Mouse (Mus musculus): ENCODE results near the gene Snap91.

Gene Snap91

DNA sequence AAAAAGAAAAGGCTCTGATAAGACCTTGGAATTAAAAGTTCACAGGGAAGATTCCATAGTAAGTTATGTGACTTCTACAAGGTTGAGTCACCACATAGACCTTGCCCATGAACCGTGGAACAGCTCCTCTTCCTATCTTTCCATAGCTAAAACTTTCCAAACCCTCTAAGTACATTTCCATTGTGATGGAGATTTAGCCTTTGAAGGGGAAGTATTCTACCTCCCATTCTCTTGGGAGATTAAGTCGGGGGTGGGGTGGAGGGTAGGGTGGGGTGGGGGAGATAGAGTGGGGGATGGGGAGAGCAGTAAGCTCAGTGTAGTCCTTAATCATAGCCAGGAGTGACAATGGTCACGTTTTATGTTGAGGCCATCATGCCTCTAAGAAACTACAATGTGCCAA, 140.5 kb downstream of the Snap91 start:
- TF ChIP-seq GATA4 (IDR thresholded peaks at IDR 0.05; ENCODE audit: insufficient replicate concordance, low read length): no peak

DNA sequence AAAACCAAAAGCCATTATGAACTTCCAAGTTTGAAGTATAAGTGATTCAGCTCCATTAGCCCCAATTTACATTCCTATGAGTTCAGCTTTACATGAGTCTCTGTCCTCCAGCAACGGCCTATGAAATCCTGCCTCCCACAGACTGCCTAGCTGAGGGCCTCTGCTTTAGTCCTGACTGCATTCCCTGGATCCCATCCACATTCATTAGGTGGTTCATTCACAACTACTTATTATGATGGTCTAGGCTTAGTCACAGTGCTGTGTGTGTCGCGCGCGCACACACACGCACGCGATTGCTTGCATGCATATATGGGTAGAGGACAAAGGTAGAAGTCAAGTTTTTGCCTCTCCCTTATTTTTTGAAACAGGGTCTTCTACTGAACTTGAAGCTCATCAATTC, 141.7 kb downstream of the Snap91 start:
- TF ChIP-seq GATA4 (IDR thresholded peaks at IDR 0.05; ENCODE audit: insufficient replicate concordance, low read length): no peak

DNA sequence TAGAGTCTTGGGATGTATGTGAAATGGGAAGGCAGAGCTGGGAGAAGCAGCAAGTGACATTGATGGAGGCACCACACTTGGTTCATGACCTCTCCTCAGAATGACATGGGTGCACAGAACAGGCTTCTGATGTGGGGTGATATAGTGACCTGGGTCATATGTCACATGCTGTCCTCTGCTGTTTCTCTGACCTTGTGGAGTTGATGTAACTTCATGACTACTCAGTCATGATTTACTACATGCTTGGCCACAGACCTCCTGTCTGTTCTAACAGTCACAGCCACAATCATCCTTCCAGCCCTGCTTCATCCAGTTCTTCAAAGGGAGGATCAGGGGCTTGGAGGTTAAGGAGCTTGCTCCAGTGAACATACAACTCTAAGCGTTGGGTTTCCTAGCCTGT, 142.4 kb downstream of the Snap91 start:
- TF ChIP-seq GATA4 (IDR thresholded peaks at IDR 0.05; ENCODE audit: insufficient replicate concordance, low read length): no peak

DNA sequence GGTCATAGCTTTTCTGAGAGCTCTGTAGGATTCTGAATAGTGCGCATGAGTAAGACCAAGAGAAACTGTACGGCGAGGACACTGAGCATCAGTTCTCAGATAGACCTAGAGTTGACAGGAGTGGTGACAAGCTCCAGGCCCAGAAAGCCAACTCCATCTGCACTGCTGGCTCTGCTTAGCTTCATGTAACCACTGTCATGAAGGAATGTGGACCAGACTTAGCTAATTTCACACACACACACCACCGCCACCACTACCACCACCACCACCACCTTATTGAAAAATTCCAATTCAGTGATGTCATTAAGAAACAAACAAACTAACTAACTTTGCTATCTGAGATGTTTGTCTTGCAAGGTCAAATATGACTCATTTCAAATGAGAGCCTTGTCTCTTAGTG, 143.5 kb downstream of the Snap91 start:
- TF ChIP-seq GATA4 (IDR thresholded peaks at IDR 0.05; ENCODE audit: insufficient replicate concordance, low read length): no peak

DNA sequence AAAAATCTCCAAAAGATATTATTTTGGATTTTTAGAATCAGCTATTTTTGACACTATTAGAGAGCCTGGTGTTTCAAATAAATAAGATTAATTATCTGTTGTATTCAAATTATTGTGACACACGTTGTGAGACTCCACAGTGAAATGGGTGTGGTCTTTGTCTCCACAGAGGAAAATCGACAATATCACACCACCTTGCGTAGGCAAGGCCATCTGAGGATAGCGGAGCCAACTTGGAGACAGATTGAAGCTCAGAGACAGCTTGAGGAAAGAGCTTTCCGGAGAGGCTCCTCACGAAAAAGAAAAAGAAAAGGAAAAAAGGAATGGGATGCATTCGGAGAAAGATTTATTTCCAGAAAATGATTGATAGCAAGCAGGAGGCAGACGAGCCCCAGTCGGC, 145.7 kb downstream of the Snap91 start:
- no peak for TF ChIP-seq GATA4 (IDR thresholded peaks at IDR 0.05; ENCODE audit: insufficient replicate concordance, low read length)

DNA sequence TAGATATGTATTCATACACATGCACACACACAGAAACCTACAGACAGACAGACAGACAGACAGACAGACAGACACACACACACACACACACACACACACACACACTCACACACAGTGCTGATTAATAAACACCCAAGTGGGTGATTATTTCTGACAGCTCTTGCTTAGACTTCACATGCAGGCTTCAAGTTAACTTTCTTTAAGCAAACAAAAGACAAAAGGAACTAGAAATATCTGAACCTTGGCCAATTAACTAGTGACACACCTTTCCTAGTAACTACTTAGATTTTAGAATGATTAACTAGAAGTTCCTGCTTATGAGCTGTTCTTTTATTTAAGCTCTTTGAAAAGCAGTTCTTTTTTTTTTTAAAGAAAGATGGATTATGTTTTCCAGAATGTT, 146.1 kb downstream of the Snap91 start:
- TF ChIP-seq GATA4 (IDR thresholded peaks at IDR 0.05; ENCODE audit: insufficient replicate concordance, low read length): no peak

DNA sequence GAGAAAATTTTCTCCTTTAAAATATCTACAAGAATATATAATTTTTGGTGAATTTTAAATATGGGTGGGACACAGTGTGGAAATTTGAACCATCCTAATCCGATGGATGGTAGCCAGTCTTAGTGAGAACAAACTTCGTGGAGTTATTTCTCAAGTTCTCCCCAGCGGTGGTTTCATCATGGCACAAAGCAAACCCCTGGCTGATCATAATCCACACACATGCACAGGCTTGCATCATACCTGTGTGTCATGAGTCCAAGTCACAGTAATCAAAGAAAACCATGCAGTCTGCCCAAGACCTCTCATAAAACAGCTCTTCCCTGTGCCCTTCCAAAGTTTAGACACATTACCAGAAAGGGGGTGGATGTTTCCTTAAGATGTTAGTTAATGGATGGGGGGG, 150.6 kb downstream of the Snap91 start:
- no peak for TF ChIP-seq GATA4 (IDR thresholded peaks at IDR 0.05; ENCODE audit: insufficient replicate concordance, low read length)

DNA sequence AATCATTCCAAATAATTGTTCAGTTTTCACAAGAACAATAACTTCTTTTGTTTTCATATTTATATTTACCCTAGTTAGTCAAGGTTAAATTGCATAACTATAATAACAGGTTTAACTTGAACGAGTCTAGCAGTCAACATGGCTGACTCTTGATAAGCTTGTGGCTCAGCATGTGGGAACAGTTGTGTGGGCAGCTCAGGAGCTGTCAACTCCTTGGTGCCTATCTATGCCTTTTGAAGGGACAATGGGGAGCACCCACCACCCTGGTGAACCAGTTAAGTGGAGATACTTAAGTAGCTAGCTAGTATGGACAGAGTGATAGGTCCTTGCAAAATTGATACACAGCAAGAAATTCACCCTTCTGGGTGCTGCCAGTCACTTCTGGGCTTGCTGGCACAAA, 151.4 kb downstream of the Snap91 start:
- TF ChIP-seq GATA4 (IDR thresholded peaks at IDR 0.05; ENCODE audit: insufficient replicate concordance, low read length): no peak

DNA sequence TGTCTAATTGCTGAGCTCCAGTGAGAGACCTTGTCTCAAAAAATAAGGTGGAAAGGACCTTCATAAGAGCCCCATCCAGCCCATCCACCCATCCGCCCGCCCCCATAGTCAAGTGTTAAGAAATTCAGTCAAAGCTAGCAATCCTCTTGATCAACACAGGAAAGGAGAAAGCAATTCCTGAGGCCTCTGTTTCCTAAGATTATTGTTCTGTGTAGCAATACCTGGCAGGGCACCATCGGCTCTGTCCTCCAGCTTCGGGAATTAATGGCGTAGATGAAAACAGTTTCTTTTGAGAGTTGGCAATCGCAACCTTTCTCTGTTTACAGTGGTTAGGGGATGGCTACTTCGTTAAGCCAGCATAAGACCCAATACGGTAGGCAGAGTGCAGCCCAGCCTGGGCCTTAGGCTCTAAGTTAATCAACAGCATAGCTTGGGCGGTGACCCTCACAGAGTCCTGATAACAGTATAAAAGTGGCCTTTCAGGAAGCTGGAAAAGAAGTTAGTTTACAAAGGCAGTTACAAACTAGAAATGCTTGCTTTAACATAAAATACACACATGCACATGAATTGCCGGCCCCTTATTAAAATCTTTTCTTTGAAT, 152.1 kb downstream of the Snap91 start:
- no peak for TF ChIP-seq GATA4 (IDR thresholded peaks at IDR 0.05; ENCODE audit: insufficient replicate concordance, low read length)

DNA sequence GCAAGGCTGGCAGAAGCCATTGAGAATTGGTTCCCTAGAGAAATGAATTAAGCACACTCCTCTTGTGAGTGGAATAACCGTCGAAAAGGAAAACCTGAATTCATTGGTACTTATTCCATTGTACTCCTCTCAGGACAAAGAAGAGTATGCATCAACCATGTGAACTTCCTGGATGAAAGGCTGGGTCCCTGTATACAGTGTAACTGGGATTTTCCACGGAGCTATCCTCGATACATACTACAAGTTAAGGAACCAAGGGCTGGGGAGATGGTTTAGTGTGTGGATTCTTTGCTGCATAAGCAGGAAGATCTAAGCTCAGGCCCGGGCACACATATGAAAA, 154.1 kb downstream of the Snap91 start:
- no peak for TF ChIP-seq GATA4 (IDR thresholded peaks at IDR 0.05; ENCODE audit: insufficient replicate concordance, low read length)

DNA sequence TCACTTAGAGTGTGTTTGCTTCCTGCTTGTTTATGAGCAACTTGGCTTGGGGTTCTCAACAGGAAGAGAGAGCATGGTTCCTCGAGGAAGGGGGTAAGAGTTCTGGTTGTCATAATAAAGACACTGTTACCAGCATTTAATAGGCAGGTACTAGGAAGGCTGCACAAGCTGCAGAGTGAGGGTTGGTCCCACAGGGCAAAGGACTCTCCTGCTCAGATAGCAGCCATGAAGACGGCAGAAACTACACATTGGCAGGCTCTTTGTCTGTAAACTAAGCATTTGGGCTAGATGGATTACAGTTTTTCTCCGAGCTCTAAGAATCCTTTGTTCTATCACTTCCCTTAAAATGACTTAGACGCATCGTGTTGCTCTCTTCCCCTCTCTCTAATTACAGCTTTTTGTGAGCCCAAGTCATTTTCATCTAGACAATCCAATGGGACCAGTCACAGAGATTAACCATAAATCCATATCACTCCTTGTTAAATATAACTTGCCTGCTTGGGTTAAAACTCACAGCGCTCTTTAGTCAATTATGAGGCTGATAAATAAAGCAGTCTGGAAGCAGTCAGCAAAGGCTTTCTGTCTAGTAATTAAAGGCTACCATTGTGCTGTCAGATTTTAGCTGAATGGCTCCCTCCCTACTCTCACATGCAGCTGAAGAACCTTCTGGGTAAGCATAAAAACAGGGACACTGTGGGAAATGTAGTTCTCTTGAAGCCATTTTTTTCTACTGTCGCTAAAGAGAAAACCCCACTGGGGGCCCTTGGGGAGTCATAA, 154.7 kb downstream of the Snap91 start:
- TF ChIP-seq GATA4 (IDR thresholded peaks at IDR 0.05; ENCODE audit: insufficient replicate concordance, low read length): no peak

DNA sequence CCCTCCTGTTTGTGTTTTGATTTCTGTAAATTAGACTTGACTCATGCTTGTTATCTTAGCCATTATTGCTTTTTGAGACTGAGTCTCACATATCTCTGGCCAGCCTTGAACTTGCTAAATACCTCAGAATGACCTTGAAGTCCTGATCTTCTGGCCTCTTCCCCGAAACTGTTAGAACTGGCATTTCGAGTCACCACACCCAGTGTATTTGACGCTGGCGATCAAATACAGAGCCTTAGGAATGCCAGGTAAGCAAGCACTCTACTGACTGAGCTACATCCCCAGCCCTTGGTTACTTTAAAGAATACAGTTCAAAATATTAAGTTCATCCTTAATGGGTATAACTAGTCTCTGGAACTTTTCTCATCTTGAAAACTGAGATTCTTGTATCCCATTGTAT, 155.4 kb downstream of the Snap91 start:
- no peak for TF ChIP-seq GATA4 (IDR thresholded peaks at IDR 0.05; ENCODE audit: insufficient replicate concordance, low read length)

DNA sequence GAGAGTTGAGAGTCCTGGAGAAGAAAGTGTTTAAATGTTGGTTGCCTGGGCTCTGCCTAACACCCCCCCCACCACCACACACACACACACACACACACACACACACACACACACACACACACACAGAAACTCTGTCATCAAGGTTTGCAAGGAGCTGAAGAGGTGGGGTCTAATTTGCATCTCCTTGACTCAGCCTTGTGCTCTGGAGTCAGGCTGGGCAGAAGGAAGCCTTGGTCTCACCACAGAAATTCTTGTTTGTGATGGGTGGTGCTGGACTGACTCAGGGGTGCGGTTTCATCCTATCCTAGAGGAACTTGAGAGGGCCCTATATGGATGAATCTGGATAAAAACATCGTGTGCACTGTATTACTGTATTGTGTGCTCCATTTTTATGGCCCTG, 159.7 kb downstream of the Snap91 start:
- no peak for TF ChIP-seq GATA4 (IDR thresholded peaks at IDR 0.05; ENCODE audit: insufficient replicate concordance, low read length)

DNA sequence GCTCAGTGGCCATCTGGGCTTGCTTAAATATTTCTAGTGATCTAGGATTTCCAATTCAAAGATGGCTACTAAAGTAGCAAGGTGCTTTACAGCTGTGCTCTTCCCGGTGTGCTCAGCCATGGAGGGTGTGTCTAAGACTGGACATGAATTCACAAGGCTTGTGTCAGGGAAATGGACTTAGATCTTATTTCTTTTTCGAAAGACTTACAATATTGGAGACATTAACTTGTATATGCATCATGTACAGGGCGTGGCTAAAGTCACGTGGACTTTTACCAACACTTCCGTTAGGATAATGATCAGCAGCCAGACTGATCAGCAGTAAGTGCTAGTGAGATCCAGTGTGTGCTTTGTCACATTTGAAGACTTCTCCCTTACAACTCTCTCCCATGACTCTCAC, 160.2 kb downstream of the Snap91 start:
- no peak for TF ChIP-seq GATA4 (IDR thresholded peaks at IDR 0.05; ENCODE audit: insufficient replicate concordance, low read length)

DNA sequence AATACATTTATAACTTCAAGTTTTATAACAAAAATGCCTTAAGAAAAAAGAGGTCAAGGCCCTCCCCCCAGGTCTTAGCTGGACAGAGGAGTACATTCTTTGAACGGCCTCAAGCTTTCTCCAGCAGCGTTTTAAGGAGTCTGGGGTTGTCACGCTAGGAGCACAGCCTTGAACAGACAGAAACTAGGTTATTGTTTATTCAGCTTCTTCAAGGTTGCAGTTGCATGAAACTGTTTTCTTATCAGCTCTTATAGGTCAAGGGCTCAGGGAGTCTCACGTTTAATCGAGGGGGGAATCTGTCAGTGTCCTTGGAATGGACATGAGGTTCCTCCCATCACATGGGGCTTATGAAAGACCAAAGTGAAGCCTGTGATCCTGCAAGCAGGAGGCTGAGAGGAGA, 163.3 kb downstream of the Snap91 start:
- no peak for TF ChIP-seq GATA4 (IDR thresholded peaks at IDR 0.05; ENCODE audit: insufficient replicate concordance, low read length)

DNA sequence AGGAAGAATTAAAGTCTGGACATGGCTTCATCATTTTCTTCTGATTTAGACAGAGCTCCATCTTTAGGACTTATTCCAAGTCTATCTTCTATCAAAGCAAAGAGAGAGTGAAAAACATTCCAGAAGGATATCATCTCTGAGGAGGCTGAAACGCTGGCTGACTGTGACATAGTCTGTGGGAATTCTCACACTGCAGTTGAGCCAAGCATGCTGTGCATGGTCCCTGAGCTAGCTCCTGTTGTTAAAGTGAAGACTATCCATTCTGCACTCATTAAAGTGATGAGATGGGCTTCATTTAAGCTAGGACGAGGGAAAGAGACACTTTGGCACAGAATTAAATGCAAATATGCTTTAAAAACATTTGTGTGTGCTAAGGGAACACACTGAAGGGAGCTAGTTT, 163.9 kb downstream of the Snap91 start:
- TF ChIP-seq GATA4 (IDR thresholded peaks at IDR 0.05; ENCODE audit: insufficient replicate concordance, low read length): no peak
